In the genomic region with DNA sequence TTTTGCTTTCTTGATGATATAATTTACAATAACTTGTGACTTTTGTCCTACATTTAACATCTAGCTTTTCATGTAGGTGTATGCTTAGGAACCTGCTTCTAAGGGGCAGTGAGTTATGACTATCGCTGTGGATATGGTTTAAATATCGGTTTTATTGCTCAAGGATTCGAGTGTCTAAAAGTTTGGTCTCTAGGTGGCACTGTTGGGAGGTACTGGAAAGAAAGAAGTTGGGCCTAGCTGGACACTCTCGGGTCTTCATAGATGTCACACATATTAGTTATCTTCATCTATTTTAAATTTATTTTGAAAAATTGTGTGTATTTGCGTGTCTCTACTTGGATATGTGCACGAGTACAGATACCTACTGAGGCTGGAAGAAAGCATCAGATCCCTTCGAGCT, we compare ENCODE assay signal across 12 mouse cellular contexts.
A peak's percentile ranks its signal among the peaks of the same experiment; 100 is the strongest.
DNase-seq lines count a peak whose midpoint lies in the region; ATAC-seq and TF ChIP-seq lines count a peak whose summit lies in the region.
"Had no signal": no experiment of that assay in that cellular context is flagged by ENCODE, and none has a peak within 500 bp of the region (broad histone marks: within the 10 kb centered on the region; RNA-seq: fewer than 3 reads in every experiment).

No protein-coding gene starts in this region.

- no peak for ATAC-seq in intestine, postnatal 0 days
- ATAC-seq in intestine, embryonic 15.5 days, result no peak

- no peak overlapping the region for H3K4me2 ChIP-seq in intestine, postnatal 0 days (replicated peaks; ENCODE audit: low read depth)
- no peak overlapping the region for H3K4me2 ChIP-seq in intestine, embryonic 15.5 days (replicated peaks)
- H3K4me2 ChIP-seq: hindbrain, embryonic 14.5 days; kidney, embryonic 15.5 days; limb, embryonic 12.5 days; lung, embryonic 15.5 days had no signal

- TF ChIP-seq CTCF in intestine, postnatal 0 days (IDR thresholded peaks at IDR 0.05; ENCODE audit: low read depth), result peak; percentile 53
- peak; percentile 15; the same call in 1 of the 2 replicates for TF ChIP-seq CTCF in brain, embryonic 14.5 days (IDR thresholded peaks at IDR 0.05; ENCODE audit: borderline replicate concordance, extremely low read depth, insufficient read depth, insufficient read length)

- H3K9ac ChIP-seq in intestine, postnatal 0 days (ENCODE audit: low read depth, low read length), result no peak overlapping the region
- no peak overlapping the region for H3K9ac ChIP-seq in intestine, embryonic 15.5 days
- H3K9ac ChIP-seq: hindbrain, embryonic 14.5 days; kidney, embryonic 15.5 days; limb, embryonic 12.5 days; lung, embryonic 15.5 days had no signal

- no peaks in the 10 kb centered on the region for H3K27me3 ChIP-seq in intestine, postnatal 0 days (replicated peaks; ENCODE audit: control insufficient read depth, insufficient read depth, low read length)
- no peaks in the 10 kb centered on the region for H3K27me3 ChIP-seq in intestine, embryonic 15.5 days (replicated peaks)
- H3K27me3 ChIP-seq: kidney, embryonic 15.5 days; limb, embryonic 12.5 days; lung, embryonic 15.5 days had no signal

- H3K27ac ChIP-seq in intestine, postnatal 0 days (ENCODE audit: low read depth, low read length), result no peak overlapping the region
- H3K27ac ChIP-seq in intestine, embryonic 15.5 days, result no peak overlapping the region
- H3K27ac ChIP-seq: hindbrain, embryonic 14.5 days; kidney, embryonic 15.5 days; limb, embryonic 12.5 days; lung, embryonic 15.5 days had no signal

- no peaks in the 10 kb centered on the region for H3K9me3 ChIP-seq in intestine, postnatal 0 days (ENCODE audit: control insufficient read depth)
- H3K9me3 ChIP-seq in intestine, embryonic 15.5 days, result no peaks in the 10 kb centered on the region
- H3K9me3 ChIP-seq: kidney, embryonic 15.5 days; limb, embryonic 12.5 days; lung, embryonic 15.5 days had no signal

- H3K4me3 ChIP-seq in intestine, postnatal 0 days (ENCODE audit: low read depth, low read length), result no peak overlapping the region
- H3K4me3 ChIP-seq in intestine, embryonic 15.5 days (replicated peaks), result no peak overlapping the region
- H3K4me3 ChIP-seq: kidney, embryonic 15.5 days; limb, embryonic 12.5 days; lung, embryonic 15.5 days had no signal

- H3K4me1 ChIP-seq in intestine, postnatal 0 days (replicated peaks; ENCODE audit: control insufficient read depth, insufficient read depth, low read length), result no peaks in the 10 kb centered on the region
- H3K4me1 ChIP-seq in intestine, embryonic 15.5 days (replicated peaks), result no peaks in the 10 kb centered on the region
- H3K4me1 ChIP-seq: kidney, embryonic 15.5 days; limb, embryonic 12.5 days; lung, embryonic 15.5 days had no signal

- no peak for TF ChIP-seq POLR2A in brain, embryonic 14.5 days (IDR thresholded peaks at IDR 0.05; ENCODE audit: borderline replicate concordance, extremely low read depth, insufficient read depth, insufficient read length, poor library complexity, severe bottlenecking)

- DNase-seq in 3T3-L1 (ENCODE audit: low read depth, low spot score) (peak; percentile 45), 416B (ENCODE audit: low read depth) (peak; percentile 48)
- peak; percentile 41 for DNase-seq in brain, embryonic 14.5 days (ENCODE audit: low read depth)
- DNase-seq in frontal cortex, postnatal 25 days (ENCODE audit: low spot score in 2 of 2), result no peak
- DNase-seq in urinary bladder, adult 18-20 months (ENCODE audit: low spot score in 2 of 2), result no peak
- DNase-seq: cerebellum, postnatal 36 days had no signal

- H3K36me3 ChIP-seq in intestine, postnatal 0 days (ENCODE audit: control insufficient read depth, insufficient read depth), result no peaks in the 10 kb centered on the region
- H3K36me3 ChIP-seq in intestine, embryonic 15.5 days, result no peaks in the 10 kb centered on the region
- H3K36me3 ChIP-seq: kidney, embryonic 15.5 days; limb, embryonic 12.5 days; lung, embryonic 15.5 days had no signal

- 82% methylated on average over 7 of the region's 7 CpGs for WGBS in intestine, postnatal 0 days
- WGBS in intestine, embryonic 15.5 days, result 77% methylated on average over 7 of the region's 7 CpGs

Comparison
In these comparisons a context has a peak if more than half of its experiments do, and no peak if none do; other contexts are left out.
1. DNase-seq: peak in 3T3-L1 (single experiment), 416B (single experiment) and brain, embryonic 14.5 days (single experiment); none in frontal cortex, postnatal 25 days (0 of 2) and urinary bladder, adult 18-20 months (0 of 2).